28 mouse cellular contexts compared by ENCODE assay signal in genomic region chr4:82286931-82287330, GRCm38 (mm10).
DNase-seq lines count a peak whose midpoint lies in the region; ATAC-seq and TF ChIP-seq lines count a peak whose summit lies in the region.
"Had no signal": no experiment of that assay in that cellular context is flagged by ENCODE, and none has a peak within 500 bp of the region (broad histone marks: within the 10 kb centered on the region; RNA-seq: fewer than 3 reads in every experiment).

No protein-coding gene starts in this region.

- no peaks in the 10 kb centered on the region; the same call in 1 of the 2 replicates for H3K4me1 ChIP-seq in heart, adult 2 months (ENCODE audit: control insufficient read depth, insufficient read depth, low read length)
- H3K4me1 ChIP-seq in heart, embryonic 11.5 days (ENCODE audit: control insufficient read depth, insufficient read depth, low read length), result no peaks in the 10 kb centered on the region
- no peaks in the 10 kb centered on the region for H3K4me1 ChIP-seq in intestine, postnatal 0 days (replicated peaks; ENCODE audit: control insufficient read depth, insufficient read depth, low read length)
- H3K4me1 ChIP-seq in intestine, embryonic 15.5 days (replicated peaks), result no peaks in the 10 kb centered on the region

- H3K36me3 ChIP-seq in heart, adult 2 months (ENCODE audit: control insufficient read depth, insufficient read depth, low read length), result no peaks in the 10 kb centered on the region
- no peaks in the 10 kb centered on the region for H3K36me3 ChIP-seq in heart, embryonic 11.5 days (ENCODE audit: control insufficient read depth, insufficient read depth, low read length)
- H3K36me3 ChIP-seq in intestine, postnatal 0 days (ENCODE audit: control insufficient read depth, insufficient read depth), result no peaks in the 10 kb centered on the region
- no peaks in the 10 kb centered on the region for H3K36me3 ChIP-seq in intestine, embryonic 15.5 days
- H3K36me3 ChIP-seq: embryonic facial prominence, embryonic 10.5 days; embryonic facial prominence, embryonic 15.5 days; hindbrain, embryonic 12.5 days; midbrain, embryonic 13.5 days; neural tube, embryonic 15.5 days had no signal

- no peak for ATAC-seq in heart, embryonic 11.5 days (replicated peaks; ENCODE audit: insufficient number of reproducible peaks, low FRiP score, low TSS enrichment)
- no peak for ATAC-seq in intestine, postnatal 0 days
- no peak for ATAC-seq in intestine, embryonic 15.5 days
- ATAC-seq: forebrain, embryonic 14.5 days; inflammation-experienced regulatory T-cells, adult 6 months; midbrain, embryonic 13.5 days had no signal

- TF ChIP-seq CTCF in heart, adult 2 months (IDR thresholded peaks at IDR 0.05), result peak; percentile 56
- TF ChIP-seq CTCF in intestine, postnatal 0 days (IDR thresholded peaks at IDR 0.05; ENCODE audit: low read depth), result 0 out of 2 replicates have a peak, but pooled peaks have one; percentile 14

- H3K4me2 ChIP-seq in heart, embryonic 11.5 days, result no peak overlapping the region
- no peak overlapping the region for H3K4me2 ChIP-seq in intestine, postnatal 0 days (replicated peaks; ENCODE audit: low read depth)
- no peak overlapping the region for H3K4me2 ChIP-seq in intestine, embryonic 15.5 days (replicated peaks)
- H3K4me2 ChIP-seq: embryonic facial prominence, embryonic 15.5 days; hindbrain, embryonic 12.5 days; limb, embryonic 13.5 days; liver, embryonic 11.5 days; midbrain, embryonic 13.5 days; neural tube, embryonic 15.5 days had no signal

- no peak overlapping the region for H3K9ac ChIP-seq in heart, adult 2 months (ENCODE audit: low read depth, low read length)
- H3K9ac ChIP-seq in heart, embryonic 11.5 days (ENCODE audit: low read depth, low read length), result no peak overlapping the region
- H3K9ac ChIP-seq in intestine, postnatal 0 days (ENCODE audit: low read depth, low read length), result no peak overlapping the region
- H3K9ac ChIP-seq in intestine, embryonic 15.5 days, result no peak overlapping the region
- H3K9ac ChIP-seq: embryonic facial prominence, embryonic 15.5 days; hindbrain, embryonic 12.5 days; limb, embryonic 13.5 days; midbrain, embryonic 13.5 days; neural tube, embryonic 15.5 days had no signal

- no peak for TF ChIP-seq POLR2A in heart, adult 2 months (IDR thresholded peaks at IDR 0.05; ENCODE audit: insufficient read depth, low read depth, low read length)

- no peak overlapping the region for H3K4me3 ChIP-seq in heart, adult 2 months
- no peak overlapping the region for H3K4me3 ChIP-seq in heart, embryonic 11.5 days (ENCODE audit: low read depth, low read length)
- H3K4me3 ChIP-seq in intestine, postnatal 0 days (ENCODE audit: low read depth, low read length), result no peak overlapping the region
- no peak overlapping the region for H3K4me3 ChIP-seq in intestine, embryonic 15.5 days (replicated peaks)
- H3K4me3 ChIP-seq: embryonic facial prominence, embryonic 10.5 days; embryonic facial prominence, embryonic 15.5 days; hindbrain, embryonic 12.5 days; limb, embryonic 13.5 days; midbrain, embryonic 13.5 days; neural tube, embryonic 15.5 days had no signal

- H3K27me3 ChIP-seq in heart, adult 2 months (ENCODE audit: control insufficient read depth, insufficient read depth, low read length), result no peaks in the 10 kb centered on the region
- no peaks in the 10 kb centered on the region for H3K27me3 ChIP-seq in heart, embryonic 11.5 days (ENCODE audit: control insufficient read depth, insufficient read depth, low read length)
- no peaks in the 10 kb centered on the region for H3K27me3 ChIP-seq in intestine, postnatal 0 days (replicated peaks; ENCODE audit: control insufficient read depth, insufficient read depth, low read length)
- H3K27me3 ChIP-seq in intestine, embryonic 15.5 days (replicated peaks), result no peaks in the 10 kb centered on the region
- H3K27me3 ChIP-seq: CH12.LX; embryonic facial prominence, embryonic 15.5 days; hindbrain, embryonic 12.5 days; limb, embryonic 13.5 days; midbrain, embryonic 13.5 days; neural tube, embryonic 15.5 days had no signal

- no peak for DNase-seq in heart, adult 2 months
- peak; percentile 43 for DNase-seq in 3T3-L1 (ENCODE audit: low read depth, low spot score)
- peak; percentile 17 for DNase-seq in R1 (ENCODE audit: low read depth, low spot score)
- DNase-seq in spleen, postnatal 14 days (ENCODE audit: low spot score in 2 of 2), result no peak
- DNase-seq: adrenal gland, postnatal 10 days; cerebellum, adult 8-10 months; cerebellum, postnatal 25 days; gastrocnemius, postnatal 10 days; kidney, adult 9 months; kidney, postnatal 25 days; retina, postnatal 1 day; right cerebral cortex, postnatal 14 days; thymus, adult 18-20 months; thymus, postnatal 25 days had no signal

- H3K79me2 ChIP-seq in heart, adult 2 months (replicated peaks; ENCODE audit: control insufficient read depth, insufficient read depth, low read length), result no peaks in the 10 kb centered on the region; the same call in 1 of the 2 replicates

- H3K9me3 ChIP-seq in heart, embryonic 11.5 days (replicated peaks; ENCODE audit: control insufficient read depth, low read length), result no peaks in the 10 kb centered on the region
- H3K9me3 ChIP-seq in intestine, postnatal 0 days (ENCODE audit: control insufficient read depth), result no peaks in the 10 kb centered on the region
- H3K9me3 ChIP-seq in intestine, embryonic 15.5 days, result no peaks in the 10 kb centered on the region
- H3K9me3 ChIP-seq: embryonic facial prominence, embryonic 10.5 days; embryonic facial prominence, embryonic 15.5 days; hindbrain, embryonic 12.5 days; limb, embryonic 13.5 days; midbrain, embryonic 13.5 days; neural tube, embryonic 15.5 days had no signal

- WGBS in heart, adult 2 months, result 74% methylated on average over 2 of the region's 2 CpGs
- 63% methylated on average over 2 of the region's 2 CpGs for WGBS in heart, embryonic 11.5 days (ENCODE audit: insufficient replicate concordance)
- WGBS in intestine, postnatal 0 days, result 76% methylated on average over 2 of the region's 2 CpGs
- WGBS in intestine, embryonic 15.5 days, result 91% methylated on average over 2 of the region's 2 CpGs

- no peak overlapping the region for H3K27ac ChIP-seq in heart, adult 2 months
- H3K27ac ChIP-seq in heart, embryonic 11.5 days (ENCODE audit: low read depth, low read length), result no peak overlapping the region
- no peak overlapping the region for H3K27ac ChIP-seq in intestine, postnatal 0 days (ENCODE audit: low read depth, low read length)
- H3K27ac ChIP-seq in intestine, embryonic 15.5 days, result no peak overlapping the region
- H3K27ac ChIP-seq: embryonic facial prominence, embryonic 10.5 days; embryonic facial prominence, embryonic 15.5 days; hindbrain, embryonic 12.5 days; macrophage; midbrain, embryonic 13.5 days; neural tube, embryonic 15.5 days had no signal

- intact Hi-C loops in heart, adult 2 months (cut with DNase I), result no loop called here

- no peak for TF ChIP-seq EP300 in heart, adult 2 months (IDR thresholded peaks at IDR 0.05; ENCODE audit: insufficient read depth, low read depth, low read length)

Comparison
In these comparisons a context has a peak if more than half of its experiments do, and no peak if none do; other contexts are left out.
1. DNase-seq: peak in 3T3-L1 (single experiment) and R1 (single experiment); none in heart, adult 2 months (0 of 2) and spleen, postnatal 14 days (0 of 2).